Comparison of ENCODE assay signal across 15 mouse cellular contexts in genomic region chr4:114499650-114500049, GRCm38 (mm10).
"Had no signal": no experiment of that assay in that cellular context is flagged by ENCODE, and none has a peak within 500 bp of the region (broad histone marks: within the 10 kb centered on the region; RNA-seq: fewer than 3 reads in every experiment).

No protein-coding gene starts in this region.

- H3K4me3 ChIP-seq: left cerebral cortex, adult 2 months; liver, embryonic 13.5 days had no signal

- H3K27me3 ChIP-seq: liver, embryonic 13.5 days had no signal

- ATAC-seq: intestine, postnatal 0 days had no signal

- H3K9ac ChIP-seq: liver, embryonic 13.5 days had no signal

- DNase-seq: layer of hippocampus, postnatal 36 days; liver, embryonic 13.5 days; lung, adult 2 months; lung, postnatal 14 days; lung, postnatal 4 days; midbrain, embryonic 14.5 days; right cerebral cortex, postnatal 14 days; right cerebral cortex, postnatal 4 days; thymus, adult 2 months; thymus, postnatal 14 days; thymus, postnatal 4 days had no signal

- H3K4me1 ChIP-seq: liver, embryonic 13.5 days had no signal

- H3K9me3 ChIP-seq: liver, embryonic 13.5 days had no signal

- H3K27ac ChIP-seq: left cerebral cortex, adult 2 months; liver, embryonic 13.5 days; stomach, postnatal 0 days had no signal

- H3K36me3 ChIP-seq: liver, embryonic 13.5 days had no signal

- H3K4me2 ChIP-seq: liver, embryonic 13.5 days; midbrain, embryonic 11.5 days had no signal
